Mouse (Mus musculus) heart, postnatal 14 days (tissue): ENCODE measurements around the gene Borcs7. TPM values are rescaled to one million over a fixed set of nuclear protein-coding genes. Genes with fewer than 3 reads are reported as not detected.

Experiments used
- DNase-seq, 2 experiments: peaks; one replicate each; pipeline ENCODE4 v3.0.0; 2021 to 2022
- intact Hi-C: fragments of 180-260 bp; cut with DNase I; formaldehyde crosslinking; loops from one replicate; pipeline ENCODE4 v1.15.1; 2025
- long read RNA-seq, 2 experiments: library from polyadenylated mRNA; stranded (forward); transcript quantifications; one replicate each; pipeline ENCODE4 v2.0.0; 2021
- total RNA-seq, 2 experiments: library from RNA; stranded (reverse); gene quantifications; 2 replicates each; pipeline ENCODE4 v1.2.3; 2021

Borcs7 gene
- 1 to 10 TPM; 8.7 to 9.6 TPM for total RNA-seq
- long read RNA-seq, experiment 1, transcript Borcs7-201 (5 exons, 2,176 nt), result major isoform, 13 of 18 reads
- long read RNA-seq, experiment 1, partial matches to known transcripts, result 0 of 18 reads
- long read RNA-seq, experiment 1, other reads (novel, unspliced or antisense), result 5 of 18 reads
- long read RNA-seq, experiment 2, transcript Borcs7-201 (5 exons, 2,176 nt), result major isoform, 12 of 19 reads
- long read RNA-seq, experiment 2, partial matches to known transcripts, result 1 of 19 reads
- long read RNA-seq, experiment 2, other reads (novel, unspliced or antisense), result 6 of 19 reads

GRCm38 (mm10) chr19:46689460-46690372 lies at the start of gene Borcs7:
TSS of gene Borcs7 (plus strand) at chr19:46689906.
- peak; percentile 83 to 87 for DNase-seq
- intact Hi-C loops, result loop anchor here (2.0 kb wide), 1 partner anchor 17 kb away; the partner anchor contains the start of gene As3mt

DNA sequence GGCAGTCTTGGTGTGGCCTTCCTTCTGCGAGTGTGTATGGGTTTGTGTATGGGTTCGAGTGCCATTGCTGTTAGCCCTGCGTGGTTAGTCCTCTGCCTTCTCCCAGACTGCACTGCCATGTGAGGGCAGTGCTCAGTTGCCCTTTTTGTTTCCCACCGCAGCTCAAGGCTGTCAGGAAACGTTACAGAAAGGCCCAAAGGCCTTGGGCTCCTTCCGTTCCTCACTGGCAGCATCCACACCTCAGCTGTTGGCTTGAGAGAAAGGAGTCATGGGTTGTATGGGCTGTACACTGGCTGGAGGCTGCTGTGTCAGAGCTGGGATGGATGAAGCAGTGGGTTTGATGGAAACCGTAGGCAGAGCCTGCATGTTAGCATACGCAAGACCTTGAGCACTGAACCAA lies 48.9 kb upstream of the Borcs7 start:
- intact Hi-C loops, result loop anchor here (1.0 kb wide), 1 partner anchor 16 kb away; no protein-coding TSS in a partner anchor
- DNase-seq, result no peak

GRCm38 (mm10) chr19:46641420-46642085 lies 48.2 kb upstream of the Borcs7 start:
- intact Hi-C loops, result loop anchor here (1.0 kb wide), 1 partner anchor 17 kb away; no protein-coding TSS in a partner anchor
- peak; percentile 73 to 76 for DNase-seq

GRCm38 (mm10) chr19:46642136-46642753 lies 47.5 kb upstream of the Borcs7 start:
- no peak for DNase-seq
- intact Hi-C loops, result no loop called here

DNA sequence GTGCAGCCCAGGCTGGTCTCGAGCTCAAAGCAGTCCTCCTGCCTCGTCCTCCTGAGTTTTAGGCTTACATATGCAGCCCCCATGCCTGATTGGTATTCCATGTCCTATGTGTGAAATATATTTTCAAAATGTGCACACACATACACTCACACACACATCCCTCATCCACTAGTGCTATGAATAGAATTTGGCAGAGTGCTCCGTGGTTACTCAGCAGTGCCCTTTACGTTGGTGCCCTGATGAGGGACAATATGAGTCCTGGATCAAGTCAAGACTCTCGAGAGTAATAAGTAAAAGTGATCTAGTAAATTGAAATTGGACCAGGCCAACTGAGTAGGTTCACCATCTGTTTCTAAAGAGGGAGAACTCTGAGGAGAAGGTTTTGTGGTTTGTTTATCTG lies 46.5 kb upstream of the Borcs7 start:
- intact Hi-C loops, result no loop called here

DNA sequence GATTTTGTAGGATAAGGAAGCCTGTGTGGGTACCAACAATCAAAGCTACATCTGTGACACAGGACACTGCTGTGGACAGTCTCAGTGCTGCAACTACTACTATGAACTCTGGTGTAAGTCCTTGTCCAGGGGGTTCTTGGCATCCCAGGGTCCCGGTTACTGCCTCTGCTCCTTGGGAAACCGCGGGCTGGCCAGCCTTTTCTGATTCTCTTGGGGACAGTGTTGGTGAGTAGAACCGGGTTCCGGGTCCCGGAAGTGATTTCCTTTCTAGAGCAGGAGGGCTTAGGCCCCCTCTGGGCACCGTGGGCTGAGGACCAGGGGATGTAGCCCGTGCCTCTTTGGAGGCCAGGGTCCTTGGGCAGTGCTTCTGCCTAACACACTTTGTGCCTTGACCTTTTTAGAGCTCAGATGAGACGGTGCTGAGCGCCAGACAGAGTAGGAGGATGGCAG lies 45.3 kb upstream of the Borcs7 start:
- DNase-seq, result no peak
- intact Hi-C loops, result no loop called here

More for the DNA sequence above, 46.5 kb upstream of the Borcs7 start:
- no peak for DNase-seq

DNA sequence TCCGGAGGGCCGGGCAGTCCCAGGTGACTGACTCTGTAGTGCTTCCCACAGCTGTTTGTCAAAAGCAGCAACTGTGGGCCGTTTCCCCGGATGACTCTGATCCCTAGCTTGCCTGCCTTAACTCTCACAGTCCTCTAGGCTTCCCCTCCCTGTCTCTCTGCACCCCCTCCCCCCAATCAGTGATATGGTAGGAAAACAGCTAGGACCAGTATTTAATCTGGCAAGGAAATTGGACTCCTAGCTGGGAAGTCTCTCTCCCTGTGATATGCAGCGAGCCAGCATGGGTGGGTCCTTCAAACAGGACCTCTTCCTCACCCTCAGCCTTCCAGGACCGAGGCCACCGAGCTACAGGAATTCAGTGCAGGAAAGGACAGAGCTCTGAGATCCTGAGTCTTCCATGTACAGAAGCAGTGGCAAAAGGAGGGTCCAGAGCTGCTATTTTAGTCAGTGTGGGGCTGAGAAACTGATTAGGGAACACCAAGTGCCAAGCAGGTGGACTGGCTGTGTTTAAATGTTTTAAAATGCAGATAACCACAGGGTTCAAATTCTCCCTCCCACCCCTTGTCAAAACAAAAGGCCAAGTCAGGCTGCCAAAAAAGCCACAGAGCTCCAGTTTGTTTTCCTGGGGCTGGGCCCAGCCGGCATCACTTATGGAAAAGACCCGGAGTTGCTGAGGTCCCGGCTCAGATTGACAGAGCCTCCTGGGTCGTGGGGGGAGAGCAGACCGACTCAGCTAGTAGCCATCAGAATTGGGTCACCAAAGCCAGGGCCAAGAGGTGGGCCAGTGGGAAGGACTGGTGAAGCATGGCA lies 44.7 kb upstream of the Borcs7 start:
- intact Hi-C loops, result no loop called here
- DNase-seq, result peak; percentile 72 to 74

- no peak for DNase-seq
- intact Hi-C loops, result loop anchor here (2.0 kb wide), 1 partner anchor 39 kb away; no protein-coding TSS in a partner anchor
Measured at GRCm38 (mm10) chr19:46646041-46646481, 43.6 kb upstream of the Borcs7 start.

- DNase-seq, result peak; percentile 55 to 65
- intact Hi-C loops, result loop anchor here (2.0 kb wide), 1 partner anchor 40 kb away; no protein-coding TSS in a partner anchor
Measured at GRCm38 (mm10) chr19:46647254-46647653, 42.5 kb upstream of the Borcs7 start.

DNA sequence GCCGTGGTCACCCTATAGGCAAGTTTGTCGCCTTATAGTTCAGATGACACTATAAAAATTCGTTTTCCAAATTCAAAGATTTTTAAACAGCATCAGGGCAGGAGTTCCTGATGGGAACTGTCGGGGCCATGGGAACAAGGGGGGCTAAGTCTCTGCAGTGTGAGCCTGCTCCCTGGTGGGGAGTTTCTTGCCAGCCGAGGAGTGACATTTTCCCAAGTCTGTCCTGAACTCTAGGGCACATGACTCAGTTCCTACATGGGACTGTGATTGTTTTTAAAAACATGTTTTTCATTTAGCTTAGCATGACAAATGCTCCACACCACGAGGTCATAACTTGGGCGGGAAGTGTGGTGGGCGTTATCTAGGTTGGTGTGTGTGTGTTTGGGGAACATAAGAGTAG lies 41.9 kb upstream of the Borcs7 start:
- intact Hi-C loops, result loop anchor here (2.0 kb wide), 1 partner anchor 41 kb away; no protein-coding TSS in a partner anchor
- DNase-seq, result peak in 1 of 2 experiments; percentile 41

GRCm38 (mm10) chr19:46648565-46648964 lies 41.1 kb upstream of the Borcs7 start:
- intact Hi-C loops, result no loop called here
- no peak for DNase-seq

- intact Hi-C loops, result no loop called here
- DNase-seq, result no peak
Measured at GRCm38 (mm10) chr19:46653188-46653587, 36.5 kb upstream of the Borcs7 start.

- no peak for DNase-seq
- intact Hi-C loops, result no loop called here
Measured at GRCm38 (mm10) chr19:46653616-46654235, 36.0 kb upstream of the Borcs7 start.

DNA sequence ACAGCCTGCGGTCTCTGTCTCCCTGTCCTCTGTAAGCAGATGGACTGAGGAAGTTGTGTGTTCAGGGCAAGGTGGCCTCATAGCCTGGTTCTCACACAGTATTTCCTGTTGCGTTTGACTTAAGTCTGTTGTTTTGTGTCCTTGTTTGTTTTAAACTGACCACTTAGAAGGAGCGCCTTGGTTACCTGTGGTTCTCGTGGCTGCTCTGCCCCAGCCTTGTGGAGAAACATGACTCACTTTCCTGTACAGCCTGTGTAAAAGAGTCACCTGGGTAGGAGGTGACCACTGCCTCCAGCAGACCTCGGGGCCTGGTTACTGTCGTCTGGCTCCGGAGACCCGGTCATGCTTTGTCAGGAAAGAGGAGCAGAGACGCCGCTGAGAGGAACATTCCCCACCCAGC lies 34.1 kb upstream of the Borcs7 start:
- intact Hi-C loops, result no loop called here
- DNase-seq, result no peak

- intact Hi-C loops, result no loop called here
- DNase-seq, result no peak
Measured at GRCm38 (mm10) chr19:46656151-46656840, 33.4 kb upstream of the Borcs7 start.

GRCm38 (mm10) chr19:46657339-46658020 lies 32.2 kb upstream of the Borcs7 start:
- peak in 1 of 2 experiments; percentile 44 for DNase-seq
- intact Hi-C loops, result no loop called here

DNA sequence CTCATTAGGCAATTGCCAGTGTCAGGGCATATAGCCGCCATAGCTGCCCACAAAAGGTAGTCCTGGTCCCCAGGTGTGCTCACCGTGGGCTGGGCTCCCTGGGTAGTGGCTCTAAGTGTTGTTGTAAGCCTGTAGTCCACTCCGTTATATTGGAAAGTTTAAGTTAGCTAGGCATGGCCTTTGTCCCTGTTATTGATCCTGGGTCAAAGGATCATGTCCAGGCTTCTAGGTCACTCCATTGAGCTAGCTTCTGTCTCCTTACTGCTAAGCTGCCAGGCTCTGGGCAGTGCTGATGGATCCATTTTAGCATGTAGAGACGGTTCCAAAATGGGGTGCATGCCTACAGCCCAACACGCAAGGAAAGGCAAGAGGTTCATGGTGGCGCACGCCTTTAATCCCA lies 31.4 kb upstream of the Borcs7 start:
- DNase-seq, result no peak
- intact Hi-C loops, result no loop called here
